Mouse (Mus musculus) right cerebral cortex, postnatal 36 days (tissue): ENCODE data around the gene Smg6.

Experiments used
- DNase-seq, 2 experiments: peaks; one replicate each; pipeline ENCODE4 v3.0.0; 2022; ENCODE audit warnings: low spot score in 2 of 2, mixed read lengths in 1 of 2

Smg6 gene

GRCm38 (mm10) chr11:75108909-75109308, 183.3 kb downstream of the Smg6 start:
- no peak for DNase-seq

GRCm38 (mm10) chr11:75116379-75116778, 190.8 kb downstream of the Smg6 start:
- DNase-seq: no peak

- DNase-seq: peak in 1 of 2 experiments; percentile 30
Measured at GRCm38 (mm10) chr11:75118141-75118540, 192.5 kb downstream of the Smg6 start.

- DNase-seq: peak; percentile 45 to 65
Measured at GRCm38 (mm10) chr11:75119298-75119697, 193.7 kb downstream of the Smg6 start.

- no peak for DNase-seq
Measured at GRCm38 (mm10) chr11:75119841-75120240, 194.2 kb downstream of the Smg6 start.

GRCm38 (mm10) chr11:75121348-75121747, 195.7 kb downstream of the Smg6 start:
- DNase-seq: no peak

GRCm38 (mm10) chr11:75124406-75124805, 198.8 kb downstream of the Smg6 start:
- DNase-seq: no peak

- DNase-seq: no peak
Measured at GRCm38 (mm10) chr11:75126384-75126783, 200.8 kb downstream of the Smg6 start.

GRCm38 (mm10) chr11:75129481-75129880, 203.9 kb downstream of the Smg6 start:
- no peak for DNase-seq

GRCm38 (mm10) chr11:75131300-75131699, 205.7 kb downstream of the Smg6 start:
- no peak for DNase-seq

GRCm38 (mm10) chr11:75132278-75132677, 206.7 kb downstream of the Smg6 start:
- peak; percentile 34 to 40 for DNase-seq

GRCm38 (mm10) chr11:75133391-75133790, 207.8 kb downstream of the Smg6 start:
- no peak for DNase-seq

- no peak for DNase-seq
Measured at GRCm38 (mm10) chr11:75133951-75134350, 208.3 kb downstream of the Smg6 start.

GRCm38 (mm10) chr11:75134485-75135068, 209.0 kb downstream of the Smg6 start:
- DNase-seq: no peak

- no peak for DNase-seq
Measured at GRCm38 (mm10) chr11:75135358-75135757, 209.7 kb downstream of the Smg6 start.

GRCm38 (mm10) chr11:75136666-75137398, 211.2 kb downstream of the Smg6 start:
- DNase-seq: no peak

GRCm38 (mm10) chr11:75139122-75139963, 213.7 kb downstream of the Smg6 start:
- no peak for DNase-seq

GRCm38 (mm10) chr11:75140431-75140830, 214.8 kb downstream of the Smg6 start:
- DNase-seq: no peak

- no peak for DNase-seq
Measured at GRCm38 (mm10) chr11:75141038-75141437, 215.4 kb downstream of the Smg6 start.

GRCm38 (mm10) chr11:75141913-75142312, 216.3 kb downstream of the Smg6 start:
- DNase-seq: no peak

GRCm38 (mm10) chr11:75142749-75143148, 217.1 kb downstream of the Smg6 start:
- DNase-seq: no peak

- no peak for DNase-seq
Measured at GRCm38 (mm10) chr11:75145841-75146240, 220.2 kb downstream of the Smg6 start.
